Mouse (Mus musculus): ENCODE results near the gene S100a7a.

DNA sequence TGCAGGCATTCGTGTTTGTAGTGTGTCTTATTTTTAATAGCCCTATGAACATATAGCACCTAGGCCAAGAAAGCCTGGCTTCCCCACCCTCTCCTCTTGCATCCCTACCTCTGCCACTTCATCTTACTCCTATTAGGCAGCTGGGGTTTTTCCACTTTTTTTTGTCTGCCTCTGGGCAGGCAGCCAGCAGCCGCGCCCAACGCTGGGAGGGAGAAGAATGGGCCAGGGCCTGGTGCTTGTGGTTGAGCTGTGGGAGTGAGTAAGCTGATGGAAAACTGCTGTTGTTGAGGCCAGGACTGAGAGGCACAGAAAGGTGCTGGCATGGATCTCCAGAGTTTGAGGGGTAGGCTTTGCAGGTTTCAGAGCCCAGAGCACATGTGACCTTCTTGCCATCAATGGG is 49.4 kb upstream of the S100a7a start:
- TF ChIP-seq MYOD1 (IDR thresholded peaks at IDR 0.05; ENCODE audit: control insufficient read depth in 1 of 3, insufficient read length in 2 of 3, low read depth in 2 of 3) = peak in 2 of 3 experiments; percentile 32 to 45
- peak; percentile 46 for TF ChIP-seq USF1 (IDR thresholded peaks at IDR 0.05; ENCODE audit: low read depth)
- peak; percentile 49 for TF ChIP-seq POLR2AphosphoS2 (IDR thresholded peaks at IDR 0.05; ENCODE audit: insufficient read length, low read depth)
- TF ChIP-seq POLR2A (IDR thresholded peaks at IDR 0.05; ENCODE audit: insufficient read length, low read depth) = peak; percentile 20
- TF ChIP-seq MAX (IDR thresholded peaks at IDR 0.05; ENCODE audit: low read depth) = no peak
- 0 out of 2 replicates have a peak, but pooled peaks have one; percentile 3 for TF ChIP-seq CEBPB (IDR thresholded peaks at IDR 0.05; ENCODE audit: insufficient read depth, poor library complexity, severe bottlenecking)
- TF ChIP-seq TCF3 (IDR thresholded peaks at IDR 0.05; ENCODE audit: insufficient read length, low read depth) = no peak
- TF ChIP-seq TCF12 (IDR thresholded peaks at IDR 0.05; ENCODE audit: insufficient read depth, poor library complexity, severe bottlenecking) = peak; percentile 38
- TF ChIP-seq E2F4 (IDR thresholded peaks at IDR 0.05; ENCODE audit: insufficient read depth) = no peak
